Mouse (Mus musculus) left cerebral cortex, postnatal 4 days (tissue): ENCODE data around the gene Haus2. TPM values are rescaled to one million over a fixed set of nuclear protein-coding genes. Genes with fewer than 3 reads are reported as not detected.

Experiments
- DNase-seq: peaks from one replicate; pipeline ENCODE4 v3.0.0-alpha.2; 2022
- intact Hi-C: fragments of 180-260 bp; cut with DNase I; formaldehyde crosslinking; loops from one replicate; pipeline ENCODE4 v1.15.1; 2025
- total RNA-seq, 2 experiments: library from RNA; stranded (reverse); gene quantifications; 2 replicates each; pipeline ENCODE4 v1.2.3; 2021

Haus2 gene
- total RNA-seq, 2 experiments from 2014 or later, result 14.3 to 15.6 TPM

GRCm38 (mm10) chr2:120662766-120663165 is 53.6 kb downstream of the Haus2 start:
- no peak for DNase-seq
- intact Hi-C loops, result no loop called here

GRCm38 (mm10) chr2:120663491-120664154 is 54.4 kb downstream of the Haus2 start:
- intact Hi-C loops, result no loop called here
- DNase-seq, result no peak

GRCm38 (mm10) chr2:120667446-120667845 is 58.3 kb downstream of the Haus2 start:
- DNase-seq, result no peak
- intact Hi-C loops, result no loop called here

- intact Hi-C loops, result no loop called here
- DNase-seq, result no peak
Observed at GRCm38 (mm10) chr2:120670253-120670652, 61.1 kb downstream of the Haus2 start.

Other genes starting within 250 kb of the Haus2 start
- 1 to 10 TPM; 8.3 to 8.9 TPM for gene Ganc, start 205.5 kb upstream of the Haus2 start, total RNA-seq
- gene Tmem87a, start 205.3 kb upstream of the Haus2 start, total RNA-seq, result 10 to 100 TPM; 29.8 to 33.1 TPM
- 1 to 10 TPM; 1.6 to 2.7 TPM for gene Capn3, start 153.4 kb upstream of the Haus2 start, total RNA-seq
- 10 to 100 TPM; 81.7 to 84.5 TPM for gene Zfp106, start 45.5 kb upstream of the Haus2 start, total RNA-seq
- 10 to 100 TPM; 19.8 to 20.0 TPM for gene Snap23, start 41.7 kb upstream of the Haus2 start, total RNA-seq
- gene Lrrc57, start 137 bp downstream of the Haus2 start, total RNA-seq, result 10 to 100 TPM; 16.5 to 17.9 TPM
- 10 to 100 TPM; 13.7 to 15.6 TPM for gene Stard9, start 19.7 kb downstream of the Haus2 start, total RNA-seq
- gene Cdan1, start 240.7 kb downstream of the Haus2 start, total RNA-seq, result 10 to 100 TPM; 27.6 to 29.0 TPM
- gene Ttbk2, start 241.2 kb downstream of the Haus2 start, total RNA-seq, result 10 to 100 TPM; 70.1 to 70.8 TPM